Mouse (Mus musculus) ovary, adult 18-20 months (tissue): Measurements from ENCODE around the gene Msi2.

Source experiments
- DNase-seq: peaks from one replicate; pipeline ENCODE4 v3.0.0; 2022; ENCODE audit warnings: low spot score, mixed read lengths

Msi2 gene

DNA sequence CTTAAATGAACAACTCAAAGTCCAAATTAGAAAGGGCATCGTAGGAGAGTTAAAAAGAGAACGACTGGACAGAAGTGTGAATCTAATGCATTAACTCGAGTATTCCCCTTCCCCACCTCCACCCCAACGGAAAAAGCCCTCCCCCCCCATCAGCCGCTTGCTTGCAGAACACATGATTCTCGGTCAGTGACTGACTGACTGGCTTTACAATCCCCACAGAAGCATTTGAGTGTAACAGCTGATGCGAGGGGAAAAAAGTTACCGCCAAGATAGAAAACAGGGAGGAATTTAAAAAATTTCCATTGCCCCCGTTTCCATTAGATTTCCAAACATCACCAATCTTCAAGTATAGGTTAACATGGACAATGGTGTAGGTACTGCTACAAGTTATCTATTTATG is 4.8 kb downstream of the Msi2 start:
- no peak for DNase-seq

- no peak for DNase-seq
Measured at GRCm38 (mm10) chr11:88709876-88710614, 8.3 kb downstream of the Msi2 start.

DNA sequence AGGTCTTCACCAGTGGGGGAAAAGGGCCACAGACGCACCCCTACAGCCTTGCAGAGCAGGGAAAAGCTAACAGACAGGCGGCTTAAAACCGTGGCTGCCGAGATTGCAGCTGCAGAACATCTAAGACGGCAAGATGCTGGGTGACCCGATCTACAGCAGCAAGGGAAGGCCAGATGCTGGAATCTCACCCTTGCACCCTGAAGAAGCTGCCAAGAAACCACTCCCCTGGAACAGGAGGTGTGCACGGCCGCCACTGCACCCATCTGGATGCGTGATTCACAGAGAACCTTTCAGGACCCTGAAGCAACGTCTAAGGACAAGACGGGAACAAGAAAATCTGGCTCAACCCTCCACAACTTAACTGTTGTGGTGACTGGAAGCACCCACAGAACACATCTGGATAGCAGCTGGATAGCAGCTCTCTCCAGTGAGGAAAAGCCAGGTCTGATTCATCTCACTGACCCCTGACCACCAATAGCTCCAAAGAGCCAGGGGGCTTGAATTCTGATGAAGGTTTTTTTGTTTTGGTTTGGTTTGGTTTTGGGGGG is 11.0 kb downstream of the Msi2 start:
- no peak for DNase-seq

GRCm38 (mm10) chr11:88704688-88705087 is 13.6 kb downstream of the Msi2 start:
- DNase-seq = no peak

GRCm38 (mm10) chr11:88703220-88703619 is 15.1 kb downstream of the Msi2 start:
- no peak for DNase-seq

DNA sequence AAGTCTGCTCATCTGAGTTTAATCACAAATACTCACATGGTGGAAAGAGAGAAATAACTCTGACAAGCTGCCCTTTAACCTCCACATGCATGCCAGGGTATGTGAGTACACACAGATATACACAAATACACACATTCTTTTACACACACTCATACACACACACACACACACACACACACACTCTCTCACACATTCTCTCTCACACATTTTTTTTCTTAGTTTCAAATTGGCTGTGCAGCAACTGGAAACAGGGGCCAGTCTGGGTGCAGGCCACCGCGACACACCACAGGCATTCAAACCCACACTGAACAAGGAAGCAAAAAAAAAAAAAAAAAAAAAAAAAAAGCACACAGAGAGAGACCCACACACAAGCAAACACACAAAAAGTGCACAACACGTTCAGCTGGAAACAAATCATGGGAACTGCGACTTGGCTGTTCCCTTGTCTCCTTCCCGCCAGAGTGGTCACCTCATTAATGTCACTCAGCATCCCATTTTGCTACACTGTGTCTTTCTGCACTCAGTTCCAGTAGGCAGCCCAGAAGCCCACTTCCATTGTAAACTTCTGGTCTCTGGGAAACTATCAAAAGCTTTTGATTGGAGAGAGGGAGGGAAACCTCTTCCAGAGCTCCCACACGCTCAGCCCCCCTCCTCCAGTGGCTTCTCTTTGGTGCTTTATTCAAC is 16.2 kb downstream of the Msi2 start:
- DNase-seq = no peak

GRCm38 (mm10) chr11:88701020-88701419 is 17.3 kb downstream of the Msi2 start:
- no peak for DNase-seq

GRCm38 (mm10) chr11:88700202-88700711 is 18.1 kb downstream of the Msi2 start:
- DNase-seq = no peak

- no peak for DNase-seq
Measured at GRCm38 (mm10) chr11:88693905-88694893, 24.1 kb downstream of the Msi2 start.

DNA sequence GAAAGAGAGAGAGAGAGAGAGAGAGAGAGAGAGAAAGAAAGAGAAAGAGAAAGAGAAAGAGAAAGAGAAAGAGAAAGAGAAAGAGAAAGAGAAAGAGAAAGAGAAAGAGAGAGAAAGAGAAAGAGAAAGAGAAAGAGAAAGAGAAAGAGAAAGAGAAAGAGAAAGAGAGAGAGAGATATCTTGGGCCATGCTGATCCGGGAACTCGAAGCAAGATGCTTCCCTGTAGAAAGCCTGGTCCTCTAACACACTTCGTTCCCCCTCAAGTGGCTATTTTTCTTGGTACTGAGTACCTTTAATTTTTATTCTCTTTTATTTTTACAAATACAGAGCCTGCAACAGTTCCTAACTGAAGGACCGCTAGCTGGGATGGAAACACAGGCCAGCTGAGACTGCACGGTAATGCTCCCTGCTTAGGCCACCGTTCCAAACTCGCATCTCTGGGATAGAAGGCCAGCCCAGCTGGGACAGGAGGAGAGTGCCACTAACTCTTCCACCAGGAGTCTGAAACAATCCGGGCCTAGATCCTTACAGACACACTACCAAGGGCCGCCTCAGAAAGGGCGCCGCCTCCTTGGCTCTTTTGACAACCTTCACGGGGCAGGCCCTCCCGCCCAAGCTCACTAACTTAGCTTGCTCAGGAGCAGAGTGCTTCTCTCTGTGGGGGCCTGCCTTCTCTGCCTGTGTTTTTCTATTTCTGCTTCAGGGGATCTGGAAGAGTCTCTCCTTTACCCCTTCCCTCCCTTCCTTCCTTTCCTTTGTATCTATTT is 25.1 kb downstream of the Msi2 start:
- no peak for DNase-seq

GRCm38 (mm10) chr11:88692374-88692773 is 25.9 kb downstream of the Msi2 start:
- DNase-seq = peak; percentile 82

- DNase-seq = no peak
Measured at GRCm38 (mm10) chr11:88690556-88691287, 27.6 kb downstream of the Msi2 start.

DNA sequence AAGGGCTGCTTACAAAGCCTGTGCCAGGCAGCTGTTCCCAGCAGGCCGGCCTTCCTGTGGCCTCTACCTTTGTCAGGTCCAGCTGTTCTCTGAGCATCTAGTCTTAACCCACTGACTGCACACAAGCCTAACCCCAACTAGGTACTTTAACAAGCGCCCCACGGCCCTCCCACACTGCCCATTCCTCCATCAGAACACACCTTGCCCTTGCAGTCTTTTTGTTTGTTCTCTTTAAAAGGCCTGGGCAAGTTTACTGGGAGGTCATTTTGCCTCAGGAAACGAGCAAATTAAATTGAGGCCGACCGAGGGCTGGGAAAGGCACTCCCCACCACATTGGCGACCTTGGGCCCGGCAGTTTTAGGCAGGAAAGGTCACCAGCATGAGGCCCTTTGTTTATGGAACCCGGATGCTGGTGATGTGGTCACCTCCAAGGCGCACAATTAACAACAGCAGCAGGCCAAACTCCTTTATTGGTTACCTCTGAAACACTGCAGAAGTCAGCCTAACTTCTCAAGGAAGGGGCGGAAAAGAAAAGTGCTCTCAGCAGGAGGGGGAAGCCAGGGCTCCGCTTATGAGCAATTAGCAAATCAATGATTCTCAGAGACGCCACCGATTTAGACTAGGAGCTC is 28.4 kb downstream of the Msi2 start:
- no peak for DNase-seq

GRCm38 (mm10) chr11:88688644-88689043 is 29.7 kb downstream of the Msi2 start:
- no peak for DNase-seq

GRCm38 (mm10) chr11:88687711-88688110 is 30.6 kb downstream of the Msi2 start:
- no peak for DNase-seq

DNA sequence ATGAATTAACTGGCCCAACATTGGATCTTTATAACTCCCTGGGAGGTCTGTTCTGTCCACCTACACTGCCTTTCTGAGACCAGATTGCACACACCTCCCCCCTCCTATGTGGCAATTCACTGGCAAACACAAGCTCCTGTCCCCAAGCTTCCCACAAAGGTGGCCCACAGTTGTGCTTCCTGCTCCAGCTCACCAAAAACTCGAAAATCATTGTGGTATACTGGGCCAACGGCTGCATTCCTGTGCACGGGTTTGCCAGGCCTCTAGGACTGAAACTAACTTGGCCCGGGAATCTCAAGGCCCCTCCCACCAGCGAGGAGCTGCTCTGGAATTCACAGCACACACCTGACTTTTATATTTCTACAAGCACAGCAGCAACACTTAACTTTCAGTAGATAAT is 31.3 kb downstream of the Msi2 start:
- DNase-seq = no peak

DNA sequence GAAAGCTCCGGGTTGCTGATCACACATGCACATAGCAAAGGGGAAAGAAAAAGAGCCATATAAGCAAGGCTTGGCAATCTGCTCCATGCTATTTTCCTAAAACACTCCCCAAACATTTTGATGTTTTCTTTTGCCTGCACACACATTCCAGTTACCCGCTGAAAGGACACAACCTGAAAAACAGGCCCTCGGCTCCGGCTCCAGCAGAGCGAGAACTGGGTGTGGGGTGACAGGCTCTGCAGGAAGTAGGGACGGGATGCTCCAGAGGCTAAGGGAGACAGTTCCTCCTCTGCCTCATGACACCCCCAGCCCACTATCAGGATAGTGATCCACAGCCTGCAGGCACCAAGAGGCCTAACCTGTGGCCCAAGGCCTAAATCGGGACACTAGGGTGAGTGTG is 32.3 kb downstream of the Msi2 start:
- no peak for DNase-seq

- no peak for DNase-seq
Measured at GRCm38 (mm10) chr11:88683026-88683770, 35.1 kb downstream of the Msi2 start.

- no peak for DNase-seq
Measured at GRCm38 (mm10) chr11:88677350-88677749, 41.0 kb downstream of the Msi2 start.
